Mouse (Mus musculus) midbrain, embryonic 12.5 days (tissue): ENCODE measurements around the gene Atxn10. TPM values are rescaled to one million over a fixed set of nuclear protein-coding genes. Genes with fewer than 3 reads are reported as not detected.
A peak's percentile ranks its signal among the peaks of the same experiment; 100 is the strongest.

ENCODE experiments used
- ATAC-seq: fragments of 200-750 bp; cut with Nextera tagmentation; 2 replicates; pipeline ENCODE4 v1.8.0; 2017; ENCODE audit warnings: low read depth, moderate TSS enrichment, moderate library complexity; ENCODE audit not compliant: low FRiP score
- H3K27ac ChIP-seq: fragments of 300-500 bp; sonication (generic); replicated peaks from 2 replicates; pipeline ENCODE4 v1.5.1; 2016; ENCODE audit warnings: mild to moderate bottlenecking
- H3K27me3 ChIP-seq: fragments of 300-500 bp; sonication (generic); 2 replicates; pipeline ENCODE4 v1.6.1; 2016; ENCODE audit warnings: mild to moderate bottlenecking
- H3K36me3 ChIP-seq: fragments of 300-500 bp; sonication (generic); 2 replicates; pipeline ENCODE4 v1.6.1; 2016
- H3K4me1 ChIP-seq: fragments of 300-500 bp; sonication (generic); 2 replicates; pipeline ENCODE4 v1.6.1; 2016
- H3K4me2 ChIP-seq: fragments of 300-500 bp; sonication (generic); replicated peaks from 2 replicates; pipeline ENCODE4 v1.6.1; 2016; ENCODE audit warnings: mild to moderate bottlenecking, moderate library complexity
- H3K4me3 ChIP-seq: fragments of 300-500 bp; sonication (generic); 2 replicates; pipeline ENCODE4 v1.5.1; 2016; ENCODE audit warnings: mild to moderate bottlenecking
- H3K9ac ChIP-seq: fragments of 300-500 bp; sonication (generic); replicated peaks from 2 replicates; pipeline ENCODE4 v1.6.1; 2016; ENCODE audit warnings: mild to moderate bottlenecking, moderate library complexity
- H3K9me3 ChIP-seq: fragments of 300-500 bp; sonication (generic); 2 replicates; pipeline ENCODE4 v1.6.1; 2016; ENCODE audit warnings: mild to moderate bottlenecking
- WGBS: fragments of 180-500 bp; shearing (Covaris S2); methylation state at CpG from one replicate; pipeline ENCODE4 v1.1.7; 2016; 5-methylcytosine and 5-hydroxymethylcytosine counted together
- polyA plus RNA-seq: library from polyadenylated mRNA; unstranded; fragments of >200 nt; fragmentation: Nextera tagmentation; extraction: Ambion mirVana; gene quantifications from 2 replicates; pipeline ENCODE4 v1.2.1, GENCODE M21; 2016

Atxn10 gene
- polyA plus RNA-seq, 1 experiment from 2014 or later: 404 TPM

DNA sequence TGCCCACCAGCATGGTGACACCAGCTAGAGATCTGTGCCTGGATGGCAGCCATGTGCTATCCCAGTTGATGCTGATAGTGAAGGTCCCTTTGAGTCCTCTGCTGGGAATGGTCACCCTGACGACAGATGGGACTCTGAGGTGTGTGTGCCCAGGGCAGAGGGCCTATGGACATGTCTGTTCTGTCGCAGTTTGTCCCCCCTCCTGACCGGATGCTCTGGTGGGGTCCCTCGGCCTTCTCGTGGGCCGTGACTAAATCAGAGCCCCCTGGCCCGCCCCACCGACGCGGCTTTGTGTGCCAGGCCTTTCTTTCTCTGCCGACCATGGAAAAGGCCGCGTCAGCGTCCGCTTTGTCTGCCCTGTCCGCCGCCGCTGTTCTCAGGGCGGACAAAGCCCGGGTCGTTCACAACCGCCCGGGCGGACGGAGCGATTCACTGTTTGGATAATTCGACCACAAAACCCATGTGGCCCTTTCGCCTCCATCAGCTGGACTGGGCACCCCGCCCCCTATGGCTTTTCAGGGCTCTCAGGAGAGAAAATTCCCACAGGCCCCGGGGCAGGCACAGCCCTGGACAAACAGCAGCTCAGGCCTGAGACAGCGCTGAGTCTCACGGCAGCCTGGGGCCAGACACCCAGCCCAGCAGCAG is 171.4 kb downstream of the Atxn10 start:
- Histone ChIP-seq H3K4me2 (peak overlapping the region; percentile 4), H3K4me1 (peaks cover 28% of the 10 kb centered on the region), H3K4me3 (no peak overlapping the region), H3K27ac (peak overlapping the region; percentile 90), H3K36me3 (no peaks in the 10 kb centered on the region), H3K9ac (no peak overlapping the region; the same call in 1 of the 2 replicates), H3K27me3 (peaks cover 2% of the 10 kb centered on the region; the same call in 1 of the 2 replicates), H3K9me3 (no peaks in the 10 kb centered on the region)
- peak; percentile 83 for ATAC-seq
- 21% methylated on average over 32 of the region's 32 CpGs for WGBS

Other genes with a start within 250 kb of the Atxn10 start
- 0.11 and 0.12 TPM in 2 replicates for gene Smc1b, start 204.3 kb upstream of the Atxn10 start, polyA plus RNA-seq
- 0.69 and 0.98 TPM in 2 replicates for gene Ribc2, start 204.2 kb upstream of the Atxn10 start, polyA plus RNA-seq
- gene Fbln1, start 130.3 kb upstream of the Atxn10 start, polyA plus RNA-seq: 118 and 156 TPM in 2 replicates
- not detected in 2 replicates for gene 7530416G11Rik, start 167.0 kb downstream of the Atxn10 start, polyA plus RNA-seq
- 68.3 and 86.4 TPM in 2 replicates for gene Wnt7b, start 246.2 kb downstream of the Atxn10 start, polyA plus RNA-seq